Mouse (Mus musculus) heart, adult 2 months (tissue): ENCODE data around the gene Myo18b.

Experiments
- CTCF ChIP-seq: fragments of 200-600 bp; IDR thresholded peaks from 2 replicates; pipeline ENCODE4 v1.8.1; 2022; ENCODE audit warnings: antibody characterized with exemption, mild to moderate bottlenecking, moderate library complexity
- POLR2A ChIP-seq: fragments of 200-500 bp; IDR thresholded peaks from 2 replicates; pipeline ENCODE4 v1.6.1; 2011; ENCODE audit warnings: mild to moderate bottlenecking, low read depth, low read length, control low read depth; ENCODE audit not compliant: insufficient read depth

DNA sequence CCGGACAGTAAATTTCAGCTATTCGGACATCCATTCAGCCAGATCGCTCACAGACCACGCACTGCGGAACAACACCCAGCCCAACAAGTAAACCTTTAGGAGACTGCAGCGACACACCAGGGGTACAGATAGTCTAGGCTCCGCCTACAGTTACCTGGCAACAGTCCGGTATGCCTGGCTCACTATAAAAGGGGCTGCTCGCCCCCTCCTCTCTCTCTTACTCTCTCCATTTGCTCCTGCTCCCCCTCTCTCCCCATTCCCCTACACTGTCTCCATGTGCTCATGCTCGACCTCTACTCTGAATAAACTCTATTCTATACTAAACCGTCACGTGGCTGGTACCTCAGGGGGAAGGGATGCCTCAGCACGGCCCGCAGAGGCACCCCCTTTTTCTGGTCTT, 240.6 kb downstream of the Myo18b start:
- TF ChIP-seq CTCF, result no peak
- TF ChIP-seq POLR2A, result no peak
